Mouse (Mus musculus): ENCODE measurements around the gene Ccdc173. TPM values are rescaled to one million over a fixed set of nuclear protein-coding genes. Genes with fewer than 3 reads are reported as not detected.
"Not testable (repeated sequence)": the region's sequence is repeated elsewhere in the genome, so short reads cannot be mapped to it uniquely, and the experiment has no call there.

The Ccdc173 gene
- total and polyA plus RNA-seq, 3 experiments, result 1.3 to 3.9 (median 1.8) TPM

GRCm38 (mm10) chr2:69810169-69810568 lies 20.8 kb upstream of the Ccdc173 start:
- peaks cover 3% of the 10 kb centered on the region for H3K9me3 ChIP-seq (replicated peaks; ENCODE audit: low read length)
- H3K27me3 ChIP-seq (replicated peaks), result peaks cover 2% of the 10 kb centered on the region
- H3K4me1 ChIP-seq (ENCODE audit: control insufficient read depth in 1 of 2, insufficient read depth in 2 of 2), result no peaks in the 10 kb centered on the region
- TF ChIP-seq CHD2 (IDR thresholded peaks at IDR 0.05; ENCODE audit: low read length) (no peak), RCOR1 (conservative IDR thresholded peaks at IDR 0.05; ENCODE audit: low read depth, low read length) (no peak), IRF4 (IDR thresholded peaks at IDR 0.05; ENCODE audit: low read depth, low read length) (no peak), USF1 (IDR thresholded peaks at IDR 0.05; ENCODE audit: low read depth, low read length) (no peak), POLR2AphosphoS2 (IDR thresholded peaks at IDR 0.05; ENCODE audit: low read depth, low read length) (no peak)
- no peak overlapping the region for H3K27ac ChIP-seq (ENCODE audit: insufficient read depth, low read depth)
- in situ Hi-C loops (cut with MboI; ENCODE audit: low pct_ligation_motif_present, low pct_unique_long_range_greater_than_20kb, low sequenced_read_pairs) (no loop called here), dilution Hi-C loops (cut with MboI; ENCODE audit: extremely low pct_ligation_motif_present, extremely low pct_unique_long_range_greater_than_20kb, low sequenced_read_pairs) (no loop called here)
- H3K9ac ChIP-seq (ENCODE audit: insufficient read depth, low read depth), result no peak overlapping the region
- H3K36me3 ChIP-seq (replicated peaks in 1 of 2; ENCODE audit: control insufficient read depth in 1 of 2, insufficient read depth in 1 of 2, low read length in 1 of 2), result no peaks in the 10 kb centered on the region
- no peak overlapping the region for H3K4me2 ChIP-seq (ENCODE audit: insufficient read depth, low read depth, poor library complexity, severe bottlenecking)
- H3K4me3 ChIP-seq (replicated peaks in 1 of 3; ENCODE audit: low read depth in 2 of 3, low read length in 2 of 3, poor library complexity in 1 of 3), result no peak overlapping the region
- no peaks in the 10 kb centered on the region for H3K79me2 ChIP-seq (replicated peaks; ENCODE audit: control insufficient read depth, extremely low read depth, insufficient read depth, poor library complexity, severe bottlenecking)
- DNase-seq (ENCODE audit: extremely low read depth), result no peak

GRCm38 (mm10) chr2:69804663-69805062 lies 15.3 kb upstream of the Ccdc173 start:
- H3K4me1 ChIP-seq (ENCODE audit: control insufficient read depth in 1 of 2, insufficient read depth in 2 of 2), result peaks cover 4 to 13% of the 10 kb centered on the region in 2 experiments
- DNase-seq (ENCODE audit: extremely low read depth), result not testable (repeated sequence)

GRCm38 (mm10) chr2:69803756-69804155 lies 14.4 kb upstream of the Ccdc173 start:
- H3K4me2 ChIP-seq (ENCODE audit: insufficient read depth, low read depth, poor library complexity, severe bottlenecking), result no peak overlapping the region
- no peak overlapping the region for H3K27ac ChIP-seq (ENCODE audit: insufficient read depth, low read depth)
- H3K36me3 ChIP-seq (replicated peaks in 1 of 2; ENCODE audit: control insufficient read depth in 1 of 2, insufficient read depth in 1 of 2, low read length in 1 of 2), result no peaks in the 10 kb centered on the region
- in situ Hi-C loops (cut with MboI; ENCODE audit: low pct_ligation_motif_present, low pct_unique_long_range_greater_than_20kb, low sequenced_read_pairs) (no loop called here), dilution Hi-C loops (cut with MboI; ENCODE audit: extremely low pct_ligation_motif_present, extremely low pct_unique_long_range_greater_than_20kb, low sequenced_read_pairs) (no loop called here)
- H3K9ac ChIP-seq (ENCODE audit: insufficient read depth, low read depth), result no peak overlapping the region
- no peaks in the 10 kb centered on the region for H3K27me3 ChIP-seq (replicated peaks)
- no peaks in the 10 kb centered on the region for H3K79me2 ChIP-seq (replicated peaks; ENCODE audit: control insufficient read depth, extremely low read depth, insufficient read depth, poor library complexity, severe bottlenecking)
- no peaks in the 10 kb centered on the region for H3K9me3 ChIP-seq (replicated peaks; ENCODE audit: low read length)
- peaks cover 4 to 13% of the 10 kb centered on the region in 2 experiments for H3K4me1 ChIP-seq (ENCODE audit: control insufficient read depth in 1 of 2, insufficient read depth in 2 of 2)
- H3K4me3 ChIP-seq (replicated peaks in 1 of 3; ENCODE audit: low read depth in 2 of 3, low read length in 2 of 3, poor library complexity in 1 of 3), result no peak overlapping the region
- no peak for DNase-seq (ENCODE audit: extremely low read depth)
- TF ChIP-seq IRF4 (IDR thresholded peaks at IDR 0.05; ENCODE audit: low read depth, low read length) (no peak), CHD2 (IDR thresholded peaks at IDR 0.05; ENCODE audit: low read length) (no peak), TBP (conservative IDR thresholded peaks at IDR 0.05; ENCODE audit: low read depth, low read length) (no peak), POLR2AphosphoS2 (IDR thresholded peaks at IDR 0.05; ENCODE audit: low read depth, low read length) (no peak)

More at GRCm38 (mm10) chr2:69804663-69805062, 15.3 kb upstream of the Ccdc173 start:
- H3K27ac ChIP-seq (ENCODE audit: insufficient read depth, low read depth); H3K4me3 ChIP-seq (replicated peaks in 1 of 3; ENCODE audit: low read depth in 2 of 3, low read length in 2 of 3, poor library complexity in 1 of 3); in situ Hi-C loops (cut with MboI; ENCODE audit: low pct_ligation_motif_present, low pct_unique_long_range_greater_than_20kb, low sequenced_read_pairs); H3K4me2 ChIP-seq (ENCODE audit: insufficient read depth, low read depth, poor library complexity, severe bottlenecking); dilution Hi-C loops (cut with MboI; ENCODE audit: extremely low pct_ligation_motif_present, extremely low pct_unique_long_range_greater_than_20kb, low sequenced_read_pairs); H3K79me2 ChIP-seq (replicated peaks; ENCODE audit: control insufficient read depth, extremely low read depth, insufficient read depth, poor library complexity, severe bottlenecking); H3K9me3 ChIP-seq (replicated peaks; ENCODE audit: low read length); H3K27me3 ChIP-seq (replicated peaks); H3K9ac ChIP-seq (ENCODE audit: insufficient read depth, low read depth); H3K36me3 ChIP-seq (replicated peaks in 1 of 2; ENCODE audit: control insufficient read depth in 1 of 2, insufficient read depth in 1 of 2, low read length in 1 of 2): not testable (repeated sequence)

GRCm38 (mm10) chr2:69802911-69803312 lies 13.5 kb upstream of the Ccdc173 start:
- Histone ChIP-seq H3K27ac (ENCODE audit: insufficient read depth, low read depth) (no peak overlapping the region), H3K4me1 (ENCODE audit: control insufficient read depth in 1 of 2, insufficient read depth in 2 of 2) (peaks cover 4 to 13% of the 10 kb centered on the region in 2 experiments), H3K4me2 (ENCODE audit: insufficient read depth, low read depth, poor library complexity, severe bottlenecking) (0 out of 2 replicates have a peak overlapping the region, but pooled peaks have one; percentile 37), H3K9me3 (replicated peaks; ENCODE audit: low read length) (no peaks in the 10 kb centered on the region), H3K9ac (ENCODE audit: insufficient read depth, low read depth) (no peak overlapping the region), H3K79me2 (replicated peaks; ENCODE audit: control insufficient read depth, extremely low read depth, insufficient read depth, poor library complexity, severe bottlenecking) (no peaks in the 10 kb centered on the region), H3K4me3 (replicated peaks in 1 of 3; ENCODE audit: low read depth in 2 of 3, low read length in 2 of 3, poor library complexity in 1 of 3) (peak overlapping the region in 1 of 3 experiments; percentile 33), H3K27me3 (replicated peaks) (no peaks in the 10 kb centered on the region), H3K36me3 (replicated peaks in 1 of 2; ENCODE audit: control insufficient read depth in 1 of 2, insufficient read depth in 1 of 2, low read length in 1 of 2) (no peaks in the 10 kb centered on the region)
- peak; percentile 76 for DNase-seq (ENCODE audit: extremely low read depth)
- dilution Hi-C loops (cut with MboI; ENCODE audit: extremely low pct_ligation_motif_present, extremely low pct_unique_long_range_greater_than_20kb, low sequenced_read_pairs) (no loop called here), in situ Hi-C loops (cut with MboI; ENCODE audit: low pct_ligation_motif_present, low pct_unique_long_range_greater_than_20kb, low sequenced_read_pairs) (no loop called here)
- no peak for TF ChIP-seq POLR2AphosphoS2 (IDR thresholded peaks at IDR 0.05; ENCODE audit: low read depth, low read length)
- no peak for TF ChIP-seq MXI1 (IDR thresholded peaks at IDR 0.05; ENCODE audit: low read depth, low read length)
- peak; percentile 83 to 84 for TF ChIP-seq CTCF (conservative IDR thresholded peaks at IDR 0.05 in 1 of 2, IDR thresholded peaks at IDR 0.05 in 1 of 2; ENCODE audit: low read depth in 2 of 2, low read length in 2 of 2)
- TF ChIP-seq MEF2A (IDR thresholded peaks at IDR 0.05; ENCODE audit: borderline replicate concordance, low read depth, low read length), result no peak
- no peak for TF ChIP-seq ZKSCAN1 (IDR thresholded peaks at IDR 0.05; ENCODE audit: borderline replicate concordance, low read depth, low read length)
- TF ChIP-seq ELF1 (IDR thresholded peaks at IDR 0.05; ENCODE audit: low read depth, low read length), result no peak
- peak; percentile 59 for TF ChIP-seq SMC3 (IDR thresholded peaks at IDR 0.05; ENCODE audit: low read depth, low read length)
- TF ChIP-seq HCFC1 (IDR thresholded peaks at IDR 0.05; ENCODE audit: low read depth, low read length), result no peak
- no peak for TF ChIP-seq ZC3H11A (IDR thresholded peaks at IDR 0.05; ENCODE audit: low read depth, low read length)
- no peak for TF ChIP-seq SIN3A (IDR thresholded peaks at IDR 0.05; ENCODE audit: low read length)
- no peak for TF ChIP-seq TCF12 (IDR thresholded peaks at IDR 0.05; ENCODE audit: low read depth, low read length)
- no peak for TF ChIP-seq USF2 (conservative IDR thresholded peaks at IDR 0.05; ENCODE audit: low read depth, low read length)
- TF ChIP-seq CHD1 (IDR thresholded peaks at IDR 0.05; ENCODE audit: low read depth, low read length), result no peak
- TF ChIP-seq GABPA (IDR thresholded peaks at IDR 0.05; ENCODE audit: insufficient replicate concordance, low read depth, low read length), result no peak

All from CH12.LX (cell line).